Mouse (Mus musculus) embryonic facial prominence, embryonic 15.5 days (tissue): Measurements from ENCODE around the gene Mrpl22. TPM values are rescaled to one million over a fixed set of nuclear protein-coding genes. Genes with fewer than 3 reads are reported as not detected.
A peak's percentile ranks its signal among the peaks of the same experiment; 100 is the strongest.
"Not testable (repeated sequence)": the region's sequence is repeated elsewhere in the genome, so short reads cannot be mapped to it uniquely, and the experiment has no call there.

Experiments used
- ATAC-seq: fragments of 200-750 bp; cut with Nextera tagmentation; 2 replicates; pipeline ENCODE4 v1.8.0; 2017; ENCODE audit warnings: low read depth, moderate TSS enrichment; ENCODE audit not compliant: insufficient number of reproducible peaks, low FRiP score, low TSS enrichment
- H3K27ac ChIP-seq: fragments of 300-500 bp; sonication (generic); replicated peaks from 2 replicates; pipeline ENCODE4 v1.5.1; 2015; ENCODE audit warnings: mild to moderate bottlenecking, inconsistent platforms
- H3K27me3 ChIP-seq: fragments of 300-500 bp; sonication (generic); 2 replicates; pipeline ENCODE4 v1.6.1; 2015; ENCODE audit warnings: inconsistent platforms
- H3K36me3 ChIP-seq: fragments of 300-500 bp; sonication (generic); 2 replicates; pipeline ENCODE4 v1.6.1; 2015; ENCODE audit warnings: mild to moderate bottlenecking, inconsistent platforms
- H3K4me1 ChIP-seq: fragments of 300-500 bp; sonication (generic); 2 replicates; pipeline ENCODE4 v1.6.1; 2015; ENCODE audit warnings: inconsistent platforms
- H3K4me2 ChIP-seq: fragments of 300-500 bp; sonication (generic); replicated peaks from 2 replicates; pipeline ENCODE4 v1.6.1; 2015; ENCODE audit warnings: mild to moderate bottlenecking, inconsistent platforms
- H3K4me3 ChIP-seq: fragments of 300-500 bp; sonication (generic); replicated peaks from 2 replicates; pipeline ENCODE4 v1.5.1; 2015; ENCODE audit warnings: mild to moderate bottlenecking, inconsistent platforms
- H3K9ac ChIP-seq: fragments of 300-500 bp; sonication (generic); 2 replicates; pipeline ENCODE4 v1.6.1; 2015; ENCODE audit warnings: inconsistent platforms
- H3K9me3 ChIP-seq: fragments of 300-500 bp; sonication (generic); replicated peaks from 2 replicates; pipeline ENCODE4 v1.6.1; 2016; ENCODE audit warnings: inconsistent platforms
- WGBS: fragments of 180-500 bp; shearing (Covaris S2); methylation state at CpG from one replicate; pipeline ENCODE4 v1.1.7; 2015; 5-methylcytosine and 5-hydroxymethylcytosine counted together
- polyA plus RNA-seq: library from polyadenylated mRNA; unstranded; fragments of >200 nt; fragmentation: Nextera tagmentation; extraction: Ambion mirVana; gene quantifications from 2 replicates; pipeline ENCODE4 v1.2.1, GENCODE M21; 2015

The Mrpl22 gene
- polyA plus RNA-seq, 1 experiment from 2014 or later: 107 TPM

- Histone ChIP-seq H3K9me3 (no peaks in the 10 kb centered on the region), H3K27ac (no peak overlapping the region), H3K4me1 (peaks cover 5% of the 10 kb centered on the region; the same call in 1 of the 2 replicates), H3K4me3 (no peak overlapping the region), H3K27me3 (no peaks in the 10 kb centered on the region), H3K4me2 (no peak overlapping the region), H3K36me3 (no peaks in the 10 kb centered on the region), H3K9ac (no peak overlapping the region)
- ATAC-seq: no peak
- 20% methylated on average over 2 of the region's 2 CpGs for WGBS
These were observed 40.2 kb downstream of the Mrpl22 start for GRCm38 (mm10) chr11:58211682-58212067.

GRCm38 (mm10) chr11:58213673-58214342 is 42.3 kb downstream of the Mrpl22 start:
- 81% methylated on average over 7 of the region's 7 CpGs for WGBS
- Histone ChIP-seq H3K27me3 (no peaks in the 10 kb centered on the region), H3K27ac (no peak overlapping the region), H3K9ac (no peak overlapping the region), H3K4me2 (peak overlapping the region; percentile 51; the same call in 1 of the 2 replicates), H3K9me3 (no peaks in the 10 kb centered on the region), H3K36me3 (no peaks in the 10 kb centered on the region), H3K4me1 (peaks cover 5% of the 10 kb centered on the region; the same call in 1 of the 2 replicates), H3K4me3 (no peak overlapping the region; the same call in 1 of the 2 replicates)
- no peak for ATAC-seq

DNA sequence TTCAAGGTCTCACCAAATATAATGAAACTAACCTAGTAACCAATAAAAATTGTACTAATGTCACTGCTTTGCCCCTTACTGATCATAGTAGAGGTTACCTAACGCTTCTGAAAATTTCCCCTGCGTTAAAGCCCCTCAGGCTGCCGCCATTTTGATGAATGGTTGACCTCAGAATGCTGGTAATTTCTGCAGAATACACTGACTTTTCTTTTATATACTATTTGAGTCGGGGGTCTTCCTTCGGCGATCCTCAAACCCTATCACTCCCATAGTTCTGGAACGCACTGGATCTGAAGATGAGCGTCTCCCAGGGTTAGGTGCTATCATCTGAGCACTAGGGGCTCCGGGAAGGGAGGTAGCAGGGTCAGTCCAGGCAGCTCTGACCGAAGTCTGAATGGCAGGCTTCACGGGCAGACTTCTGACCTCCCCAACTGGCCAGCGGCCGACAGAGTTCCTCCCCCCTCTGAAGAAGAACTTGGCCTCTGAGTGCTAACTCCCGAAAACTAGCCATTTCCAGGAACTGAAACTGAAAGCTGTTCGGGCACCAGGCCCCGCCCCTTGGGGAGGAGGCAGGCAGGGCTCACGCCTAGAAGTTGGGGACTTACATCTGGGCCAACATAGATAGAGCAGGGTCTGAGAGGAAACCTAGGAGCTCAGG is 43.1 kb downstream of the Mrpl22 start:
- no peaks in the 10 kb centered on the region for H3K36me3 ChIP-seq
- peak overlapping the region; percentile 51 for H3K4me2 ChIP-seq
- peaks cover 5% of the 10 kb centered on the region; the same call in 1 of the 2 replicates for H3K4me1 ChIP-seq
- ATAC-seq: peak; percentile 63; the same call in 1 of the 2 replicates
- H3K9ac ChIP-seq: peak overlapping the region; percentile 12
- WGBS: 36% methylated on average over 17 of the region's 17 CpGs
- H3K27ac ChIP-seq: no peak overlapping the region
- no peaks in the 10 kb centered on the region for H3K9me3 ChIP-seq
- H3K4me3 ChIP-seq: peak overlapping the region; percentile 47
- no peaks in the 10 kb centered on the region for H3K27me3 ChIP-seq

GRCm38 (mm10) chr11:58215049-58215430 is 43.6 kb downstream of the Mrpl22 start:
- Histone ChIP-seq H3K4me2 (peak overlapping the region; percentile 51), H3K4me3 (peak overlapping the region; percentile 47)
- not testable (repeated sequence) for H3K36me3 ChIP-seq, H3K27me3 ChIP-seq, H3K9me3 ChIP-seq, H3K4me1 ChIP-seq, H3K27ac ChIP-seq, H3K9ac ChIP-seq
- WGBS: 27% methylated on average over 2 of the region's 3 CpGs
- ATAC-seq: 0 out of 2 replicates have a peak, but pooled peaks have one; percentile 15

GRCm38 (mm10) chr11:58215814-58216213 is 44.4 kb downstream of the Mrpl22 start:
- H3K36me3 ChIP-seq: no peaks in the 10 kb centered on the region
- H3K9ac ChIP-seq: no peak overlapping the region
- H3K4me2 ChIP-seq: no peak overlapping the region
- H3K27ac ChIP-seq: no peak overlapping the region
- ATAC-seq: no peak
- WGBS: 78% methylated on average over 5 of the region's 5 CpGs
- peaks cover 5% of the 10 kb centered on the region; the same call in 1 of the 2 replicates for H3K4me1 ChIP-seq
- no peaks in the 10 kb centered on the region for H3K27me3 ChIP-seq
- H3K9me3 ChIP-seq: no peaks in the 10 kb centered on the region
- no peak overlapping the region for H3K4me3 ChIP-seq

DNA sequence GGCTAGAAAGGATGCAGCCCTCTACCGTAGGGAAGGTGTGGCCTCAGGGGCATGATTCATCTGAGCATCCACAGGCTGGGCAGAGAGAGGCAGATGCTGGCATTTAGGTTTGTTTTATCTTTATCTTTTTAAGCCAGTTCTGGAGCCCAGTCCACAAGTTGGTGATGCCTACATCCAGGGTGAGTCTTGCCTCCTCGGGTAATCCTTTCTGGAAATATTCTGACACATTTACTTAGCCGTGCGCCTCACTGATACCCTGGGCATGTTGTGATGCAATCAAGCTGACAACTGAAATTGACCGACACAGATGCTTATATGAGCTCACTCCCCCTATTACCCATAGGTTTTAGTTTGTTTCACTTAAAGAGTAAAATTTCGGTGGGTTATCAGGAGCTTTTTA is 45.4 kb downstream of the Mrpl22 start:
- Histone ChIP-seq H3K4me2 (no peak overlapping the region), H3K36me3 (no peaks in the 10 kb centered on the region), H3K9me3 (no peaks in the 10 kb centered on the region), H3K27me3 (no peaks in the 10 kb centered on the region), H3K4me1 (no peaks in the 10 kb centered on the region), H3K9ac (no peak overlapping the region), H3K27ac (no peak overlapping the region), H3K4me3 (no peak overlapping the region)
- whole genome bisulfite sequencing: 78% methylated on average over 6 of the region's 6 CpGs
- ATAC-seq: no peak

GRCm38 (mm10) chr11:58223751-58224150 is 52.3 kb downstream of the Mrpl22 start:
- no peak overlapping the region for H3K4me3 ChIP-seq
- no peak overlapping the region for H3K9ac ChIP-seq
- no peak overlapping the region for H3K27ac ChIP-seq
- H3K36me3 ChIP-seq: no peaks in the 10 kb centered on the region
- H3K4me2 ChIP-seq: no peak overlapping the region
- 28% methylated on average over 4 of the region's 4 CpGs for WGBS
- no peaks in the 10 kb centered on the region for H3K9me3 ChIP-seq
- ATAC-seq: no peak
- no peaks in the 10 kb centered on the region for H3K27me3 ChIP-seq
- no peaks in the 10 kb centered on the region for H3K4me1 ChIP-seq

DNA sequence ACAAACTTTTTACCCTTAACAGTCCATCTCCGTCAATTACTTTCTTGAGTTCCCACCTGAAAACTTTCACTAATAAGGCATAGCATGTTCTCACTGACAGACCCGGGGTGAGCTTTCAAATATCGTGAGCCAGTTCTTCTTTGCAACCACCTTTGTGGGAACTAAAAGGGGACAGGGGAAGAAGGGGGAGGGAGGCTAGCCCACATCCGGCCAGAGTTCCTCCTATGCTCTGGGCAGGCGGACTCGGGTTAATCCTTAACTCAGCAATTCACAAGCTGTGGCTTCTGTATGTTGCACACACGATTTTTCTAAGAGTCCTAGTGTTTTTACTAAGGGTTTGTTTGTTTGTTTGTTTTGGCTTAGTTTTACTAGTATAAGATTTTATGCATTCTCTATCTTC is 52.9 kb downstream of the Mrpl22 start:
- no peaks in the 10 kb centered on the region for H3K9me3 ChIP-seq
- 56% methylated on average over 7 of the region's 7 CpGs for WGBS
- no peaks in the 10 kb centered on the region for H3K36me3 ChIP-seq
- no peak overlapping the region for H3K9ac ChIP-seq
- H3K27me3 ChIP-seq: no peaks in the 10 kb centered on the region
- ATAC-seq: no peak
- no peak overlapping the region for H3K4me2 ChIP-seq
- H3K4me1 ChIP-seq: no peaks in the 10 kb centered on the region
- no peak overlapping the region for H3K27ac ChIP-seq
- H3K4me3 ChIP-seq: no peak overlapping the region

- H3K27ac ChIP-seq, H3K4me1 ChIP-seq, H3K27me3 ChIP-seq, H3K36me3 ChIP-seq, H3K4me2 ChIP-seq, ATAC-seq, H3K4me3 ChIP-seq, H3K9ac ChIP-seq, H3K9me3 ChIP-seq: not testable (repeated sequence)
- WGBS: 79% methylated on average over 2 of the region's 2 CpGs
These were observed 53.4 kb downstream of the Mrpl22 start for GRCm38 (mm10) chr11:58224872-58225271.

- Histone ChIP-seq H3K4me3 (no peak overlapping the region), H3K9me3 (no peaks in the 10 kb centered on the region), H3K9ac (no peak overlapping the region), H3K36me3 (no peaks in the 10 kb centered on the region), H3K4me1 (no peaks in the 10 kb centered on the region), H3K27ac (no peak overlapping the region), H3K4me2 (no peak overlapping the region), H3K27me3 (no peaks in the 10 kb centered on the region)
- 15% methylated on average over 5 of the region's 5 CpGs for WGBS
- ATAC-seq: no peak
These were observed 54.2 kb downstream of the Mrpl22 start for GRCm38 (mm10) chr11:58225655-58226054.

DNA sequence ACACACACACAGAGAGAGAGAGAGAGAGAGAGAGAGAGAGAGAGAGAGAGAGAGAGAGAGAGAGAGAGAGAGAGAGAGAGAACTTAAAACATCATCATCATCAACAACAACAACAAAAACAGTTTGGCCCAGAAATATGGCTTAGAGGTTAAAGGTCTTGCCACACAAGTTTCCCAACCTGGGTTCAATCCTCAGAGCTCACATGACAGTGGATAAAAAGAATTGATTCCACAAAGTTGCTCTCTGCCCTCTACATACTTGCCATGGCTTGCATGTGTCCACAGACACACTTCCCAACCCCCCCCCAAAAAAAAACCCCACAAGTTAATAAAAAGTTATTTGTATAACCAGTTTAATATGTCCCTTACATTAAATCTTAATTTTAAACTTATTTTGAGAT is 55.0 kb downstream of the Mrpl22 start:
- H3K4me1 ChIP-seq: no peaks in the 10 kb centered on the region
- no peak overlapping the region for H3K4me3 ChIP-seq
- no peak overlapping the region for H3K9ac ChIP-seq
- no peaks in the 10 kb centered on the region for H3K27me3 ChIP-seq
- no peak overlapping the region for H3K27ac ChIP-seq
- no peak overlapping the region for H3K4me2 ChIP-seq
- no peaks in the 10 kb centered on the region for H3K36me3 ChIP-seq
- no peak for ATAC-seq
- no peaks in the 10 kb centered on the region for H3K9me3 ChIP-seq

DNA sequence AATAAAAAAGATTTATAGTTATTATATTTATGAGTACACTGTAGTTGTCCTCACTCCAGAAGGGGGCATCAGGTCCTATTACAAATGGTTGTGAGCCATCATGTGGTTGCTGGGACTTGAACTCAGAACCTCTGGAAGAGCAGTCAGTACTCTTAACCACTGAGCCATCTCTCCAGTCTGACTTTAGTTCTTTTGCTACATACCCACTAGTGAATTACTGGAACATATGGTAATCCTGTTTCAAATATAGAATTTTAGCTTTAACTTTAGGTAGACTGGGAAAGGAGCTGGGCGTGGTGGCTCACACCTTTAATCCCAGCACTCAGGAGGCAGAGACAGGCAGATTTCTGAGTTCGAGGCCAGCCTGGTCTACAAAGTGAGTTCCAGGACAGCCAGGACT is 56.6 kb downstream of the Mrpl22 start:
- not testable (repeated sequence) for ATAC-seq, H3K27me3 ChIP-seq, H3K4me2 ChIP-seq, H3K4me1 ChIP-seq, H3K9ac ChIP-seq, H3K9me3 ChIP-seq, H3K4me3 ChIP-seq, H3K36me3 ChIP-seq, H3K27ac ChIP-seq
- WGBS: 86% methylated on average over 2 of the region's 2 CpGs
